Mouse (Mus musculus): ENCODE results near the gene Tead1.

Tead1 gene

GRCm38 (mm10) chr7:112851281-112851744, 172.2 kb downstream of the Tead1 start:
- H3K36me3 ChIP-seq (ENCODE audit: control insufficient read depth, insufficient read depth, low read length, poor library complexity, severe bottlenecking) = no peaks in the 10 kb centered on the region

GRCm38 (mm10) chr7:112852149-112852839, 173.2 kb downstream of the Tead1 start:
- no peak for DNase-seq (ENCODE audit: low read depth, low spot score)
- H3K27me3 ChIP-seq (ENCODE audit: control insufficient read depth, insufficient read depth, low read length, poor library complexity, severe bottlenecking) = no peaks in the 10 kb centered on the region
- H3K36me3 ChIP-seq (ENCODE audit: control insufficient read depth, insufficient read depth, low read length, poor library complexity, severe bottlenecking) = no peaks in the 10 kb centered on the region

More at GRCm38 (mm10) chr7:112851281-112851744, 172.2 kb downstream of the Tead1 start:
- no peaks in the 10 kb centered on the region for H3K27me3 ChIP-seq (ENCODE audit: control insufficient read depth, insufficient read depth, low read length, poor library complexity, severe bottlenecking)
- no peak for DNase-seq (ENCODE audit: low read depth, low spot score)

- Histone ChIP-seq H3K27me3 (ENCODE audit: control insufficient read depth, insufficient read depth, low read length, poor library complexity, severe bottlenecking) (no peaks in the 10 kb centered on the region), H3K36me3 (ENCODE audit: control insufficient read depth, insufficient read depth, low read length, poor library complexity, severe bottlenecking) (no peaks in the 10 kb centered on the region)
- DNase-seq (ENCODE audit: low read depth, low spot score) = no peak
Observed at GRCm38 (mm10) chr7:112853857-112854256, 174.7 kb downstream of the Tead1 start.

GRCm38 (mm10) chr7:112854516-112854915, 175.4 kb downstream of the Tead1 start:
- Histone ChIP-seq H3K36me3 (ENCODE audit: control insufficient read depth, insufficient read depth, low read length, poor library complexity, severe bottlenecking) (no peaks in the 10 kb centered on the region), H3K27me3 (ENCODE audit: control insufficient read depth, insufficient read depth, low read length, poor library complexity, severe bottlenecking) (no peaks in the 10 kb centered on the region)
- DNase-seq (ENCODE audit: low read depth, low spot score) = no peak

- no peak for DNase-seq (ENCODE audit: low read depth, low spot score)
- no peaks in the 10 kb centered on the region for H3K36me3 ChIP-seq (ENCODE audit: control insufficient read depth, insufficient read depth, low read length, poor library complexity, severe bottlenecking)
- H3K27me3 ChIP-seq (ENCODE audit: control insufficient read depth, insufficient read depth, low read length, poor library complexity, severe bottlenecking) = no peaks in the 10 kb centered on the region
Observed at GRCm38 (mm10) chr7:112855419-112855818, 176.3 kb downstream of the Tead1 start.

- Histone ChIP-seq H3K27me3 (ENCODE audit: control insufficient read depth, insufficient read depth, low read length, poor library complexity, severe bottlenecking) (no peaks in the 10 kb centered on the region), H3K36me3 (ENCODE audit: control insufficient read depth, insufficient read depth, low read length, poor library complexity, severe bottlenecking) (no peaks in the 10 kb centered on the region)
- DNase-seq (ENCODE audit: low read depth, low spot score) = no peak
Observed at GRCm38 (mm10) chr7:112856121-112856571, 177.0 kb downstream of the Tead1 start.

- Histone ChIP-seq H3K36me3 (ENCODE audit: control insufficient read depth, insufficient read depth, low read length, poor library complexity, severe bottlenecking) (no peaks in the 10 kb centered on the region), H3K27me3 (ENCODE audit: control insufficient read depth, insufficient read depth, low read length, poor library complexity, severe bottlenecking) (no peaks in the 10 kb centered on the region)
- DNase-seq (ENCODE audit: low read depth, low spot score) = no peak
Observed at GRCm38 (mm10) chr7:112856583-112856982, 177.5 kb downstream of the Tead1 start.

GRCm38 (mm10) chr7:112859887-112860286, 180.8 kb downstream of the Tead1 start:
- Histone ChIP-seq H3K36me3 (ENCODE audit: control insufficient read depth, insufficient read depth, low read length, poor library complexity, severe bottlenecking) (no peaks in the 10 kb centered on the region), H3K27me3 (ENCODE audit: control insufficient read depth, insufficient read depth, low read length, poor library complexity, severe bottlenecking) (no peaks in the 10 kb centered on the region)
- peak; percentile 2 for DNase-seq (ENCODE audit: low read depth, low spot score)

- no peak for DNase-seq (ENCODE audit: low read depth, low spot score)
- H3K27me3 ChIP-seq (ENCODE audit: control insufficient read depth, insufficient read depth, low read length, poor library complexity, severe bottlenecking) = no peaks in the 10 kb centered on the region
- H3K36me3 ChIP-seq (ENCODE audit: control insufficient read depth, insufficient read depth, low read length, poor library complexity, severe bottlenecking) = no peaks in the 10 kb centered on the region
Observed at GRCm38 (mm10) chr7:112862086-112862485, 183.0 kb downstream of the Tead1 start.

- H3K27me3 ChIP-seq (ENCODE audit: control insufficient read depth, insufficient read depth, low read length, poor library complexity, severe bottlenecking) = no peaks in the 10 kb centered on the region
- no peaks in the 10 kb centered on the region for H3K36me3 ChIP-seq (ENCODE audit: control insufficient read depth, insufficient read depth, low read length, poor library complexity, severe bottlenecking)
- DNase-seq (ENCODE audit: low read depth, low spot score) = no peak
Observed at GRCm38 (mm10) chr7:112864188-112864587, 185.1 kb downstream of the Tead1 start.

GRCm38 (mm10) chr7:112865739-112866138, 186.6 kb downstream of the Tead1 start:
- DNase-seq (ENCODE audit: low read depth, low spot score) = peak; percentile 27
- H3K36me3 ChIP-seq (ENCODE audit: control insufficient read depth, insufficient read depth, low read length, poor library complexity, severe bottlenecking) = no peaks in the 10 kb centered on the region
- H3K27me3 ChIP-seq (ENCODE audit: control insufficient read depth, insufficient read depth, low read length, poor library complexity, severe bottlenecking) = no peaks in the 10 kb centered on the region

- no peaks in the 10 kb centered on the region for H3K27me3 ChIP-seq (ENCODE audit: control insufficient read depth, insufficient read depth, low read length, poor library complexity, severe bottlenecking)
- peak; percentile 51 for DNase-seq (ENCODE audit: low read depth, low spot score)
- H3K36me3 ChIP-seq (ENCODE audit: control insufficient read depth, insufficient read depth, low read length, poor library complexity, severe bottlenecking) = no peaks in the 10 kb centered on the region
Observed at GRCm38 (mm10) chr7:112868551-112869465, 189.7 kb downstream of the Tead1 start.

GRCm38 (mm10) chr7:112871752-112872151, 192.6 kb downstream of the Tead1 start:
- no peak for DNase-seq (ENCODE audit: low read depth, low spot score)

GRCm38 (mm10) chr7:112872435-112873196, 193.5 kb downstream of the Tead1 start:
- DNase-seq (ENCODE audit: low read depth, low spot score) = no peak
- Histone ChIP-seq H3K36me3 (ENCODE audit: control insufficient read depth, insufficient read depth, low read length, poor library complexity, severe bottlenecking) (no peaks in the 10 kb centered on the region), H3K27me3 (ENCODE audit: control insufficient read depth, insufficient read depth, low read length, poor library complexity, severe bottlenecking) (no peaks in the 10 kb centered on the region)

More at GRCm38 (mm10) chr7:112871752-112872151, 192.6 kb downstream of the Tead1 start:
- no peaks in the 10 kb centered on the region for H3K36me3 ChIP-seq (ENCODE audit: control insufficient read depth, insufficient read depth, low read length, poor library complexity, severe bottlenecking)
- H3K27me3 ChIP-seq (ENCODE audit: control insufficient read depth, insufficient read depth, low read length, poor library complexity, severe bottlenecking) = no peaks in the 10 kb centered on the region
